Mouse (Mus musculus) CH12.LX (cell line): ENCODE measurements around the gene Dbt. TPM values are rescaled to one million over a fixed set of nuclear protein-coding genes. Genes with fewer than 3 reads are reported as not detected.

Experiments used
- DNase-seq: peaks from one replicate; pipeline ENCODE4 v3.0.0-alpha.2; 2013; ENCODE audit errors: extremely low read depth
- H3K27ac ChIP-seq: 2 replicates; pipeline ENCODE4 v1.5.1; 2012; ENCODE audit warnings: low read depth, mild to moderate bottlenecking, control low read depth, moderate library complexity; ENCODE audit not compliant: insufficient read depth
- H3K27me3 ChIP-seq: replicated peaks from 2 replicates; pipeline ENCODE3; 2012; ENCODE audit warnings: inconsistent platforms
- H3K36me3 ChIP-seq, 2 experiments: replicated peaks in 1 of 2; 2 replicates each; pipeline versions ENCODE3 to v1.6.1; 2012; ENCODE audit warnings: inconsistent platforms in 1 of 2, low read length in 1 of 2, mild to moderate bottlenecking in 1 of 2, mixed read lengths in 1 of 2, moderate library complexity in 1 of 2; ENCODE audit not compliant: control insufficient read depth in 1 of 2, insufficient read depth in 1 of 2
- H3K4me1 ChIP-seq, 2 experiments: 2 replicates each; pipeline ENCODE4 v1.6.1; 2012; ENCODE audit warnings: inconsistent platforms in 1 of 2, moderate library complexity in 1 of 2; ENCODE audit not compliant: insufficient read depth in 2 of 2, control insufficient read depth in 1 of 2
- H3K4me2 ChIP-seq: 2 replicates; pipeline ENCODE4 v1.6.1; 2012; ENCODE audit warnings: low read depth, mild to moderate bottlenecking, control low read depth; ENCODE audit not compliant: poor library complexity, insufficient read depth, severe bottlenecking
- H3K4me3 ChIP-seq, 3 experiments: fragments of 150-350 bp in 1 of 3; sonication (generic) in 1 of 3; replicated peaks in 1 of 3; 2 replicates each; pipeline versions ENCODE3 to v1.5.1; 2011 to 2012; ENCODE audit warnings: low read depth in 2 of 3, low read length in 2 of 3, mild to moderate bottlenecking in 2 of 3, moderate library complexity in 2 of 3, control low read depth in 1 of 3, improper control_type of control experiment in 1 of 3, inconsistent platforms in 1 of 3, mixed read lengths in 1 of 3; ENCODE audit not compliant: poor library complexity in 1 of 3
- H3K79me2 ChIP-seq: replicated peaks from 2 replicates; pipeline ENCODE4 v1.6.1; 2012; ENCODE audit warnings: mild to moderate bottlenecking, moderate library complexity; ENCODE audit not compliant: control insufficient read depth, poor library complexity, insufficient read depth, severe bottlenecking; ENCODE audit errors: extremely low read depth
- H3K9ac ChIP-seq: 2 replicates; pipeline ENCODE4 v1.6.1; 2012; ENCODE audit warnings: low read depth, mild to moderate bottlenecking, control low read depth, moderate library complexity; ENCODE audit not compliant: insufficient read depth
- H3K9me3 ChIP-seq: replicated peaks from 2 replicates; pipeline ENCODE3; 2012; ENCODE audit warnings: low read length, inconsistent platforms, mixed read lengths
- CHD2 ChIP-seq: IDR thresholded peaks from 2 replicates; pipeline ENCODE4 v1.6.1; 2011; ENCODE audit warnings: low read length, improper control_type of control experiment
- E2F4 ChIP-seq: IDR thresholded peaks from 2 replicates; pipeline ENCODE4 v1.6.1; 2011; ENCODE audit warnings: low read depth, low read length, improper control_type of control experiment; ENCODE audit not compliant: insufficient replicate concordance
- ELF1 ChIP-seq: IDR thresholded peaks from 2 replicates; pipeline ENCODE4 v1.6.1; 2014; ENCODE audit warnings: low read depth, mild to moderate bottlenecking, inconsistent platforms, low read length, improper control_type of control experiment
- EP300 ChIP-seq: IDR thresholded peaks from 2 replicates; pipeline ENCODE4 v1.6.1; 2011; ENCODE audit warnings: low read length, improper control_type of control experiment
- ETS1 ChIP-seq: conservative IDR thresholded peaks from 2 replicates; pipeline ENCODE4 v1.6.1; 2012; ENCODE audit warnings: low read depth, mild to moderate bottlenecking, inconsistent platforms, low read length, improper control_type of control experiment, moderate library complexity
- GABPA ChIP-seq: IDR thresholded peaks from 2 replicates; pipeline ENCODE4 v1.6.1; 2012; ENCODE audit warnings: low read depth, low read length, improper control_type of control experiment, inconsistent platforms; ENCODE audit not compliant: insufficient replicate concordance
- JUN ChIP-seq: IDR thresholded peaks from 2 replicates; pipeline ENCODE4 v1.6.1; 2011; ENCODE audit warnings: low read depth, mild to moderate bottlenecking, low read length, improper control_type of control experiment, moderate library complexity; ENCODE audit not compliant: insufficient read depth
- JUND ChIP-seq: conservative IDR thresholded peaks from 2 replicates; pipeline ENCODE4 v1.6.1; 2011; ENCODE audit warnings: low read depth, low read length, improper control_type of control experiment
- KAT2A ChIP-seq: IDR thresholded peaks from 2 replicates; pipeline ENCODE4 v1.6.1; 2012; ENCODE audit warnings: low read length, improper control_type of control experiment, inconsistent platforms; ENCODE audit not compliant: insufficient replicate concordance
- MAFK ChIP-seq: IDR thresholded peaks from 2 replicates; pipeline ENCODE4 v1.6.1; 2011; ENCODE audit warnings: low read length, improper control_type of control experiment; ENCODE audit not compliant: insufficient replicate concordance
- MEF2A ChIP-seq: IDR thresholded peaks from 2 replicates; pipeline ENCODE4 v1.6.1; 2014; ENCODE audit warnings: low read depth, mild to moderate bottlenecking, inconsistent platforms, low read length, improper control_type of control experiment, borderline replicate concordance
- MYC ChIP-seq: IDR thresholded peaks from 2 replicates; pipeline ENCODE4 v1.6.1; 2011; ENCODE audit warnings: low read depth, mild to moderate bottlenecking, improper control_type of control experiment, low read length
- PAX5 ChIP-seq: IDR thresholded peaks from 2 replicates; pipeline ENCODE4 v1.6.1; 2012; ENCODE audit warnings: low read length, inconsistent platforms, mixed read lengths
- POLR2A ChIP-seq: IDR thresholded peaks from 2 replicates; pipeline ENCODE4 v1.6.1; 2011; ENCODE audit warnings: low read depth, mild to moderate bottlenecking, improper control_type of control experiment, low read length
- RCOR1 ChIP-seq: conservative IDR thresholded peaks from 2 replicates; pipeline ENCODE4 v1.6.1; 2012; ENCODE audit warnings: low read depth, mild to moderate bottlenecking, inconsistent platforms, low read length, improper control_type of control experiment
- SMC3 ChIP-seq: IDR thresholded peaks from 2 replicates; pipeline ENCODE4 v1.6.1; 2011; ENCODE audit warnings: low read depth, low read length, improper control_type of control experiment
- UBTF ChIP-seq: IDR thresholded peaks from 2 replicates; pipeline ENCODE4 v1.6.1; 2012; ENCODE audit warnings: low read depth, mild to moderate bottlenecking, inconsistent platforms, low read length, improper control_type of control experiment, moderate library complexity
- USF1 ChIP-seq: IDR thresholded peaks from 2 replicates; pipeline ENCODE4 v1.6.1; 2014; ENCODE audit warnings: low read depth, mild to moderate bottlenecking, inconsistent platforms, low read length, improper control_type of control experiment
- USF2 ChIP-seq: conservative IDR thresholded peaks from 2 replicates; pipeline ENCODE4 v1.6.1; 2011; ENCODE audit warnings: low read depth, low read length, improper control_type of control experiment
- ZC3H11A ChIP-seq: IDR thresholded peaks from 2 replicates; pipeline ENCODE4 v1.6.1; 2012; ENCODE audit warnings: low read depth, mild to moderate bottlenecking, inconsistent platforms, low read length, improper control_type of control experiment
- ZNF384 ChIP-seq: IDR thresholded peaks from 2 replicates; pipeline ENCODE4 v1.6.1; 2012; ENCODE audit warnings: low read depth, low read length, improper control_type of control experiment, inconsistent platforms
- dilution Hi-C: fragments of 300-500 bp; cut with MboI; formaldehyde crosslinking; loops from 2 replicates; pipeline ENCODE4 v1.14.3; 2020; ENCODE audit warnings: low sequenced_read_pairs; ENCODE audit not compliant: extremely low pct_unique_long_range_greater_than_20kb, extremely low pct_ligation_motif_present
- in situ Hi-C: fragments of 300-500 bp; cut with MboI; formaldehyde crosslinking; loops from 3 replicates; pipeline ENCODE4 v1.14.3; 2019; ENCODE audit warnings: low sequenced_read_pairs, low pct_ligation_motif_present, low pct_unique_long_range_greater_than_20kb, mixed read lengths
- polyA plus RNA-seq: library from polyadenylated mRNA; unstranded; fragments of >175 nt; gene quantifications from 2 replicates; pipeline ENCODE4 v1.2.1, GENCODE M21; 2012; ENCODE audit warnings: low read depth; ENCODE audit not compliant: insufficient read length
- total RNA-seq, 2 experiments: library from RNA; depleted of rRNA; stranded (reverse); fragments of 300-350 nt in 1 of 2; fragments of >200 nt in 1 of 2; gene quantifications; 2 replicates each; pipeline ENCODE4 v1.2.3; 2012 to 2014

Gene Dbt
- total and polyA plus RNA-seq, 3 experiments = 11.2 to 21.3 (median 20.4) TPM

GRCm38 (mm10) chr3:116529741-116530140 lies 16.9 kb downstream of the Dbt start:
- Histone ChIP-seq H3K27me3 (no peaks in the 10 kb centered on the region), H3K4me3 (no peak overlapping the region)
- no peak for DNase-seq
- dilution Hi-C loops = no loop called here
- TF ChIP-seq EP300 (no peak), KAT2A (no peak), PAX5 (no peak), UBTF (no peak), USF1 (no peak), SMC3 (no peak), RCOR1 (no peak), GABPA (no peak), CHD2 (no peak), ETS1 (no peak), MYC (no peak)
- TF ChIP-seq, all 38 proteins: peak for 0
- no peak overlapping the region for H3K4me2 ChIP-seq
- no peak overlapping the region for H3K27ac ChIP-seq
- no peaks in the 10 kb centered on the region for H3K4me1 ChIP-seq
- H3K9me3 ChIP-seq = no peaks in the 10 kb centered on the region
- in situ Hi-C loops = no loop called here
- peaks cover 20 to 54% of the 10 kb centered on the region in 2 experiments for H3K36me3 ChIP-seq
- H3K79me2 ChIP-seq = no peaks in the 10 kb centered on the region
- no peak overlapping the region for H3K9ac ChIP-seq

GRCm38 (mm10) chr3:116530826-116531225 lies 18.0 kb downstream of the Dbt start:
- H3K4me1 ChIP-seq = no peaks in the 10 kb centered on the region
- H3K4me3 ChIP-seq = no peak overlapping the region
- no peaks in the 10 kb centered on the region for H3K79me2 ChIP-seq
- no peak overlapping the region for H3K4me2 ChIP-seq
- TF ChIP-seq ZC3H11A = no peak
- no peak overlapping the region for H3K9ac ChIP-seq
- peaks cover 28 to 58% of the 10 kb centered on the region in 2 experiments for H3K36me3 ChIP-seq
- in situ Hi-C loops (no loop called here), dilution Hi-C loops (no loop called here)
- no peaks in the 10 kb centered on the region for H3K9me3 ChIP-seq
- H3K27me3 ChIP-seq = no peaks in the 10 kb centered on the region
- no peak overlapping the region for H3K27ac ChIP-seq
- DNase-seq = no peak

- no peak overlapping the region for H3K9ac ChIP-seq
- H3K4me2 ChIP-seq = no peak overlapping the region
- TF ChIP-seq KAT2A (no peak), ZNF384 (no peak), MEF2A (no peak), ETS1 (no peak), USF2 (no peak), MAFK (no peak), E2F4 (no peak), ELF1 (no peak), POLR2A (no peak), JUN (no peak), UBTF (no peak), JUND (no peak)
- no peak overlapping the region for H3K27ac ChIP-seq
- no peaks in the 10 kb centered on the region for H3K27me3 ChIP-seq
- peaks cover 60 to 85% of the 10 kb centered on the region in 2 experiments for H3K36me3 ChIP-seq
- in situ Hi-C loops (no loop called here), dilution Hi-C loops (no loop called here)
- no peak for DNase-seq
- no peaks in the 10 kb centered on the region for H3K79me2 ChIP-seq
- no peaks in the 10 kb centered on the region for H3K9me3 ChIP-seq
- H3K4me1 ChIP-seq = peaks cover 0 to 4% of the 10 kb centered on the region in 2 experiments; a peak in 1 of 4 replicates
- H3K4me3 ChIP-seq = no peak overlapping the region
These were observed 23.7 kb downstream of the Dbt start for GRCm38 (mm10) chr3:116536428-116537199.
